Mouse (Mus musculus): Measurements from ENCODE around the gene Pex12. TPM values are rescaled to one million over a fixed set of nuclear protein-coding genes. Genes with fewer than 3 reads are reported as not detected.

Pex12 gene
- polyA plus RNA-seq, 1 experiment from 2014 or later, result 12.3 TPM

Other genes with a start within 250 kb of the Pex12 start
- 5.8 and 7.6 TPM in 2 replicates for gene Slfn2, start 237.5 kb downstream of the Pex12 start, polyA plus RNA-seq (2015; fragmentation: Nextera tagmentation; extraction: Ambion mirVana)
- gene Slfn1, start 185.7 kb downstream of the Pex12 start, polyA plus RNA-seq (2015; fragmentation: Nextera tagmentation; extraction: Ambion mirVana), result 0.96 and 1.3 TPM in 2 replicates
- 0.06 and 0.07 TPM in 2 replicates for gene Slfn4, start 127.4 kb downstream of the Pex12 start, polyA plus RNA-seq (2015; fragmentation: Nextera tagmentation; extraction: Ambion mirVana)
- 0.94 and 1.4 TPM in 2 replicates for gene Slfn3, start 111.3 kb downstream of the Pex12 start, polyA plus RNA-seq (2015; fragmentation: Nextera tagmentation; extraction: Ambion mirVana)
- 0.27 and 0.53 TPM in 2 replicates for gene Slfn14, start 15.9 kb downstream of the Pex12 start, polyA plus RNA-seq (2015; fragmentation: Nextera tagmentation; extraction: Ambion mirVana)
- gene Ap2b1, start 3.6 kb downstream of the Pex12 start, polyA plus RNA-seq (2015; fragmentation: Nextera tagmentation; extraction: Ambion mirVana), result 53.1 and 55.7 TPM in 2 replicates
- gene Rasl10b, start 106.6 kb upstream of the Pex12 start, polyA plus RNA-seq (2015; fragmentation: Nextera tagmentation; extraction: Ambion mirVana), result 1.3 and 1.8 TPM in 2 replicates
- gene Gas2l2, start 126.9 kb upstream of the Pex12 start, polyA plus RNA-seq (2015; fragmentation: Nextera tagmentation; extraction: Ambion mirVana), result 0.32 and 0.35 TPM in 2 replicates
- 0.18 and 0.29 TPM in 2 replicates for gene 1700020L24Rik, start 135.1 kb upstream of the Pex12 start, polyA plus RNA-seq (2015; fragmentation: Nextera tagmentation; extraction: Ambion mirVana)
- gene Mmp28, start 160.5 kb upstream of the Pex12 start, polyA plus RNA-seq (2015; fragmentation: Nextera tagmentation; extraction: Ambion mirVana), result 2.5 and 2.7 TPM in 2 replicates
- gene Taf15, start 170.5 kb upstream of the Pex12 start, polyA plus RNA-seq (2015; fragmentation: Nextera tagmentation; extraction: Ambion mirVana), result 11.0 and 11.3 TPM in 2 replicates
- gene Heatr9, start 219.6 kb upstream of the Pex12 start, polyA plus RNA-seq (2015; fragmentation: Nextera tagmentation; extraction: Ambion mirVana), result not detected in 2 replicates
- gene Ccl5, start 227.9 kb upstream of the Pex12 start, polyA plus RNA-seq (2015; fragmentation: Nextera tagmentation; extraction: Ambion mirVana), result 0.82 TPM in 1 of 2 replicates, not detected in the other

Measured in lung, embryonic 15.5 days (tissue).